8 mouse cellular contexts compared by ENCODE assay signal in the genomic region with DNA sequence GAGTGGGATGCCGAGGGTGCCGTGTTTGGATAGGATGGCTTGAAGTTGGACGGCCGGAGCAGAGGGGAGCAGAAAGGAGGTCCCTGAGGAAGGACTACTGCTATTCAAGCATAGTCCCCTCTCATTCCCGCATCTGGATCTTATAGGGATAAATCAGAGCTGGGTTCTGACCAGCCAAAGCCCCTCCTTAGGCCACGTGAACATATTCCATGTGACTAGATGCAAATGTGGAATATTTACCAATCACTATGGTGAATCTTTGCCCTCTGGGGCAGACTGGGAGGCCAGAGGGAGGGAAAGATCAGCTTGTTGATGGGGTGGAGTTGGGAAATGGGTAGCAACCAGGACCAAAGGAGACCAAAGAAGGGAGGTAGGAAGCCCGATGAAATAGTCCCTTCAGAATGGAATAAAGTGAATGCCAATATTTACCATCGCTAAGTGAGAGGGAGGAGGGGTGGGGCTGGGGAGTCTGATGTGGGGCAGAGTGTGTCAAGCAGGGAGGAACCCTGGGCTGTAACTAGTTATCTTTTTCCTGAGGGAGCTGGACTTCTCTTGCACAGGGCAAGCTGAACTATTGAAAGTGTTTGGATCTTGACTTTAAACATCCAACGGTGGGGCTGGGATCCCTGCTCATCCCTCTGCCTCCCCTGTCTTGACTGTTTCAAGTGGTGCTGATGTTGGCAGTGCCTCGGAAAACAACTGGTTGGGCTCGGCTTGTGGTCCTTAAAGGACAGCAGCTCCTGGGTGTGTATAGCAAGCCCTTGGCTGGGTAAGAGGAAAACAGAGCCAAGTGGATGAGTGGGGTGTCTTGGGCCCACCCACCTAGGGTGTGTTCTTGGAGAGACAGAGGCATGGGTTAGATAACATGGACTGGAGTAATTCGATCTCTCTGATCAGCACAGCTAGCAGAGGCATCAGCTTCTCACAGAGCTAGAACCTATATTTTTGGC. TPM values are rescaled to one million over a fixed set of nuclear protein-coding genes. Genes with fewer than 3 reads are reported as not detected.
DNase-seq lines count a peak whose midpoint lies in the region; ATAC-seq lines count a peak whose summit lies in the region.

No protein-coding gene starts in this region.

- no peaks in the 10 kb centered on the region; the same call in 1 of the 2 replicates for H3K27me3 ChIP-seq in forebrain, embryonic 10.5 days (ENCODE audit: poor library complexity, severe bottlenecking)
- H3K27me3 ChIP-seq in forebrain, embryonic 16.5 days (replicated peaks; ENCODE audit: control insufficient read depth, insufficient read depth, low read length) = no peaks in the 10 kb centered on the region
- H3K27me3 ChIP-seq in liver, embryonic 12.5 days (replicated peaks) = peaks cover 7% of the 10 kb centered on the region; the same call in 1 of the 2 replicates

- DNase-seq in forebrain, embryonic 10.5 days (ENCODE audit: extremely low spot score, low spot score) = peak; percentile 37
- peak; percentile 48 for DNase-seq in Muller cell, postnatal 12 days (ENCODE audit: inconsistent ontology term)
- peak; percentile 98 for DNase-seq in heart, adult 11 months
- peak; percentile 44 to 71 for DNase-seq in urinary bladder, postnatal 36 days (ENCODE audit: low spot score in 2 of 2)
- DNase-seq in thymus, postnatal 36 days = no peak
- no peak for DNase-seq in frontal cortex, postnatal 10 days (ENCODE audit: low spot score in 2 of 2)

- H3K4me1 ChIP-seq in forebrain, embryonic 10.5 days = peaks cover 44% of the 10 kb centered on the region
- no peaks in the 10 kb centered on the region for H3K4me1 ChIP-seq in forebrain, embryonic 16.5 days (replicated peaks; ENCODE audit: control insufficient read depth, insufficient read depth, low read length)
- peaks cover 72% of the 10 kb centered on the region for H3K4me1 ChIP-seq in liver, embryonic 12.5 days

- WGBS in forebrain, embryonic 10.5 days = 40% methylated on average over 12 of the region's 12 CpGs
- WGBS in forebrain, embryonic 16.5 days = 49% methylated on average over 12 of the region's 12 CpGs
- WGBS in liver, embryonic 12.5 days (ENCODE audit: insufficient replicate concordance) = 50% methylated on average over 12 of the region's 12 CpGs

- ATAC-seq in forebrain, embryonic 16.5 days = no peak
- ATAC-seq in liver, embryonic 12.5 days = peak; percentile 83

- H3K4me2 ChIP-seq in forebrain, embryonic 16.5 days (ENCODE audit: low read length) = no peak overlapping the region
- peak overlapping the region; percentile 46 for H3K4me2 ChIP-seq in liver, embryonic 12.5 days

- H3K27ac ChIP-seq in forebrain, embryonic 10.5 days = peak overlapping the region; percentile 71
- no peak overlapping the region for H3K27ac ChIP-seq in forebrain, embryonic 16.5 days (ENCODE audit: low read length)
- peak overlapping the region; percentile 57 for H3K27ac ChIP-seq in liver, embryonic 12.5 days

- no peak overlapping the region for H3K9ac ChIP-seq in forebrain, embryonic 16.5 days (replicated peaks; ENCODE audit: low read depth, low read length)
- no peak overlapping the region for H3K9ac ChIP-seq in liver, embryonic 12.5 days

- no peaks in the 10 kb centered on the region for H3K36me3 ChIP-seq in forebrain, embryonic 10.5 days (replicated peaks)
- H3K36me3 ChIP-seq in forebrain, embryonic 16.5 days (ENCODE audit: control insufficient read depth, insufficient read depth) = no peaks in the 10 kb centered on the region
- H3K36me3 ChIP-seq in liver, embryonic 12.5 days = no peaks in the 10 kb centered on the region

- no peak overlapping the region for H3K4me3 ChIP-seq in forebrain, embryonic 10.5 days
- no peak overlapping the region for H3K4me3 ChIP-seq in forebrain, embryonic 16.5 days (replicated peaks; ENCODE audit: low read length)
- H3K4me3 ChIP-seq in liver, embryonic 12.5 days = no peak overlapping the region

- H3K9me3 ChIP-seq in forebrain, embryonic 10.5 days = no peaks in the 10 kb centered on the region
- H3K9me3 ChIP-seq in forebrain, embryonic 16.5 days (ENCODE audit: control insufficient read depth, low read length) = no peaks in the 10 kb centered on the region
- no peaks in the 10 kb centered on the region for H3K9me3 ChIP-seq in liver, embryonic 12.5 days (replicated peaks)

RNA-seq across cellular contexts. Expression of a gene that starts 17.9 kb away (rescaled TPM):
- 3.7 and 3.8 TPM in 2 replicates for polyA plus RNA-seq in forebrain, embryonic 10.5 days (2016; fragmentation: Nextera tagmentation; extraction: Ambion mirVana)
- polyA plus RNA-seq in forebrain, embryonic 16.5 days (2015; fragmentation: Nextera tagmentation; extraction: Ambion mirVana) = 0.65 and 0.91 TPM in 2 replicates
- 33.1 and 36.4 TPM in 2 replicates for polyA plus RNA-seq in liver, embryonic 12.5 days (2016; fragmentation: Nextera tagmentation; extraction: Ambion mirVana)

RNA-seq across cellular contexts. Expression of a gene that starts 59.8 kb away (rescaled TPM):
- polyA plus RNA-seq in forebrain, embryonic 10.5 days (2016; fragmentation: Nextera tagmentation; extraction: Ambion mirVana) = not detected in 2 replicates
- polyA plus RNA-seq in forebrain, embryonic 16.5 days (2015; fragmentation: Nextera tagmentation; extraction: Ambion mirVana) = 0.20 TPM in 1 of 2 replicates, not detected in the other
- 0.05 and 0.07 TPM in 2 replicates for polyA plus RNA-seq in liver, embryonic 12.5 days (2016; fragmentation: Nextera tagmentation; extraction: Ambion mirVana)

Comparison
In these comparisons a context has a peak if more than half of its experiments do, and no peak if none do; other contexts are left out.
1. DNase-seq: peak in forebrain, embryonic 10.5 days (single experiment), Muller cell, postnatal 12 days (single experiment), heart, adult 11 months (single experiment) and urinary bladder, postnatal 36 days (2 of 2); none in thymus, postnatal 36 days (0 of 2) and frontal cortex, postnatal 10 days (0 of 2).